Mouse (Mus musculus) regulatory T cell (primary cell): ENCODE data around the gene Plxna3.

ENCODE experiments used
- in situ Hi-C: fragments of 300-600 bp; cut with MboI, MseI; formaldehyde crosslinking; loops from one replicate; pipeline ENCODE4 v1.15.1; 2025; ENCODE audit warnings: high pct_unique_total_duplicates

Plxna3 gene

DNA sequence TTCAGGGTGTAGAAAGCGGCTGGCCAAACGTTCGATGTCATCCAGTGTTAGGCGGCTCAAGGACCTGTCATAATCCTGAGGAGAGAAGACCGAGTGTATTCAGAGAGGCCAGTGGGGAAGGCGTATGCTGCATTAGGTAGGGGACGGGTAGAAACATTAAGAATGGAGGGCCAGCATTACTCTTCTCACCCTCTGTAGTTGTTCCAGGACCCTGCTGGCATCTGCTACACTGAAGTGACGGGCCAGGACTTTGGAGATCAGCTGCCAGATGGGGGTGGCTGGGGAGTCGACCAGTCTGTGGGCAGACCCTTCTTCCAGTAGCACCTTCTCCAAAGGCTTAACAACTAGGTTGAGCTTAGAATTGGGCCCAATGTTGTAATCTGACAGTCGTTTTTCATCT lies 38.6 kb downstream of the Plxna3 start:
- in situ Hi-C loops: no loop called here

DNA sequence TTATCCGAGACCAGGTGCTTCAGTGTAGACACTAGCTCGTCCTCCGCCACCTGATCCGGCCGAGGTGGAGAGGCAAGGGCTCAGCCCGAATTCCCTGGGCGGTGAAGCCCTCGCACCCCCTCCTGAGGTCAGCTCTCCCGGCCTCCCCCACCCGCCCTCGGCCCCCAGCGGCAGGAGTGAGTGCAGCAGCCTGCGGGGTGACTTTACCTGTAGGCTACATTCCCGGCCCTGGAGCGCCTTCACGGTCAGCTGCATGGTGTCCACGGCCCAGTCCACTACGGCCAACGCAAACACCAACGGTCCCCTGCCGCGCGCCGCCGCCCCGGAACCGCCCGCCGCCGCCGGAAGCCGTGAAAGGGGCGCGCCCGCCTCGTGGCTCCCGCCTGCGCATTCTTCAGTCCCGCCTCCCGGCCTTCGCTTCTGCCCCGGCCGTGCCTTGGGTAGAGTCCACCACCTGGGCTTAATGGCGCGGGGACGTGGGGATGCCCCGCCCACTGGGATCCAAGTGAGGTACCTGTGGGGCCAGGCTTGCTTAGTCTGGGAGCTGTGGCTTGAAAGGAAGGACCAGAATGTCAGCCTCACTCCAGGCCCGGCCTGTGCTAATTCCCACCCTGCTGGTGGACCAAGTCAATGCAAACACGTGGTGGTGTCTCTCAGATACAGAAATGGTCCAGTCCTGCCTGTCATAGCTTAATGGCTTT lies 39.5 kb downstream of the Plxna3 start:
- in situ Hi-C loops: no loop called here

DNA sequence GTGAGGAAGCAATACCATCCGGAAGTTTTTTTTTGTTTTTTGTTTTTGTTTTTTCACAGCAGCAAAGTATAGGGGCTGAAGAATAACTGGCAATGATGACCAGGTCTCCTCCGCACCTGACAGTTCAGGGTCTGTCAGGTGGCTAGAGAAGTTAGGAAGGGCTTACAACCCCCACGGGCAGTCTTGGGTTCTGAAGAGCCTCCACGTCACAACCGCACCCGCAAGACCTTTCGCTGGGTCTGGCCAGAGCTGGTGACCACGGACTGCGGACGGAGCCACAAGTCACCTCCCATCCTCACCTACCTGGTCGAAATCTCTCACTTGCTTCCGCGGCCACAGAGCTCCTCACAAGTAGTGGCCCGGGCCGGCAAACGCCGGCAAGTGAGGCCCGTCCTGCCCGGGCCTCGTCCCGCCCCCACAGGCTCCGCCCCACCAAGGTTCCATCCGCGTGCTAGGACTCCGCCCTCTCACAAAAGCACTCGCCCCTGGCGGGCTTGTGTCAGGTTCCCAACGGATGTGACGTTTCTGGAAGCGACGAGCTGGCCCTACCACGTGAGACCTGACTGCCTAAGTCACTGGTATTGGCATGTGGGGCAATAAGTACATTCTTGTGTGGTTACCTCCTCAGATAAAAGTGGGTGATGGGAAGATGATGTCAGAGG lies 44.2 kb downstream of the Plxna3 start, which contains the start of the genes Ubl4a and Slc10a3:
Gene Ubl4a (minus strand): TSS at position 331 of the 662 bp plus-strand sequence.
Gene Slc10a3 (minus strand): TSS at position 462 of the 662 bp plus-strand sequence.
- in situ Hi-C loops: no loop called here

DNA sequence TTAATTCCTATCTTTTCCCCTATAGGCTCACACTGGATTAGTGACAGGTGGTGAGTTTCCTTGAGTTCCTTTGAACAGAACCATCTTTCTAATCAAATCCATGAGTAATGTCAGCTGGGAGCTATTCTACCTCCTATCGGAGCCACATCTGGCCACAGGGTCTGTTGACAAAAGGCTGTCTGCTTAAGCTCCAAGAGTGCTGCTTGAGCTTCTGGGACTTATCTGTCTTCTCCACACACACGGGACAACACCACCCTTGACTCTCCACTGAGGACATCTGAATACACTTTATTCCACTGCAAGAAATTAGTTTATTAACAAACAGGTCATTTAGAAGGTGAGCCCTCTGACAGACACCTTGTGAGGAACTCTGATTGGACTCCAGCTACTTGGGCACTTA lies 55.6 kb downstream of the Plxna3 start:
- in situ Hi-C loops: no loop called here

DNA sequence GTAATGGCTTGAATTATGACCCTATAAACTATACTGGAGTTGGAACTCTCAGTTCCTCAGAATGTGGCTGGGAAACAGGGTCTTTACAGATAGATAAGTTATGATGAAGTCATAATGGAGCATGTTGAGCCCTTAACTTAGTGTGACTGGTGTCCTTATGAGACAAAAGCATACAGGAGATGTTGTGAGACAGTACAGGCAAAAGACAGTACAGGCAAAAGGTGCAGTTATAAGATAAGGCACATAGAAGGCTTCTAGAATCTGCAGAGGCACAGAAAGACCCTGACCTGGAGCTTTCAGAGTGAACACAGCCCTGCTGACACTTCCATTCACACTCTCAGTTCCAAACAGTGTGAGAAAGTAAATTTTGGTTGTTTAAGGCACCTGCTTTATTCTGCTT lies 59.3 kb downstream of the Plxna3 start:
- in situ Hi-C loops: no loop called here

DNA sequence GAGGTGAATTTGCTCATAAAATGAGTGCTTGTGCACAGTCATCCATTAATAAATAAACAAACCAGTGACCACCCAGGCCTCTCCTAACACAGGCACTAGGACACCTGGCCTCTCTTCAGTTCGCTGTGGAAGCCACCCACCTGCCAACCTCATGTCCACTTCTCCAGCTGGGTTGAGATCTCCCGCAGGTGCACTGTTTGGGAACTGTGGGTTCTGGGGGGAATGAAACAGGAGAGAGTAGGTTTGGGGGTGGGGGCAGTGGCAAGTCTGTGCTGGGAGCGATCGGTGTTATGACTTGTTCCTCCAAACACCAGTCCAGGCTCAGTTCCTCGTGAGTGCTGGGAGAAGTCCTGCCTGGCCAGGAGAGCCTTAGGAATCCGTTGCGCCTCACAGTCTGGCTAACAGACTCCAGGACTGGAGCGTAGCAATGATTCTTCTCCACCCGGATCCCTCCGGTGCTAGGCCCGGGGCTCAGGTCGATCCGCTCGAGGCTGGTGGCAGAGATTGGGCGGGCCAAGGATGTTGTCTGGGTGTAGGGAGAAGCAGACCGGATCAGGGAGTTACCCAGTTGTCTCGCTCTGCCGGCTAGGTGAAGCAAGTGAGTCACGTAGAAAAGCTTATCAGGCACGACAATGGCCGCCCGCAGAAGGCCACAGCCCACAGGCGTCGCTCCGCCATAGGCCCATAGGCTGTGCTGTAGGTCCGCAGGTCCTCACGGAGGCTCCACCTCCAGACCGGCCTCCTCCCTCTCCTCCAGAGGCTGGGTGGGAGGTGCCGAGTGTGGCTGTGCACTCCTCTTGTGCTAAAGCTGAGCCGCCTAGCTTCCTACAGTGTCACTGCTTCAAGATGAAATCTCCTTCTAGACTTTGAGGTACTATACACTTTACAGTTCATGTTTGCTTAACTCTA lies 63.9 kb downstream of the Plxna3 start, which contains the start of the genes Fam3a and Ikbkg:
Gene Fam3a (minus strand): TSS at position 738 of the 909 bp plus-strand sequence.
Gene Ikbkg (plus strand): TSS at position 756 of the 909 bp plus-strand sequence.
- in situ Hi-C loops: loop anchor here (5.0 kb wide), 1 partner anchor 35 kb away; no protein-coding TSS in a partner anchor
